Mouse (Mus musculus) ES-E14 (cell line): ENCODE measurements around the gene Rpl5.

Source experiments
- CHD2 ChIP-seq: IDR thresholded peaks from 2 replicates; pipeline ENCODE4 v1.6.1; 2014; ENCODE audit warnings: mild to moderate bottlenecking, low read depth, low read length, inconsistent platforms
- ZC3H11A ChIP-seq: IDR thresholded peaks from 2 replicates; pipeline ENCODE4 v1.6.1; 2012; ENCODE audit warnings: low read depth, mild to moderate bottlenecking, inconsistent platforms, low read length, borderline replicate concordance
- ZNF384 ChIP-seq: IDR thresholded peaks from 2 replicates; pipeline ENCODE4 v1.6.1; 2012; ENCODE audit warnings: low read depth, low read length, inconsistent platforms

GRCm38 (mm10) chr5:107934770-107935543 is 34.7 kb downstream of the Rpl5 start:
- TF ChIP-seq ZNF384 = no peak
- no peak for TF ChIP-seq CHD2
- TF ChIP-seq ZC3H11A = no peak
